Mouse (Mus musculus) cerebellum, adult 2 months (tissue): ENCODE measurements around the gene Lrmda.

Experiments used
- CTCF ChIP-seq: fragments of 200-500 bp; IDR thresholded peaks from 2 replicates; pipeline ENCODE4 v1.5.1; 2011; ENCODE audit warnings: low read depth, mild to moderate bottlenecking, control low read depth, low read length, moderate library complexity, borderline replicate concordance; ENCODE audit not compliant: insufficient read depth
- POLR2A ChIP-seq: fragments of 200-500 bp; IDR thresholded peaks from 2 replicates; pipeline ENCODE4 v1.6.1; 2011; ENCODE audit warnings: low read length, control low read depth, borderline replicate concordance; ENCODE audit not compliant: insufficient read depth

DNA sequence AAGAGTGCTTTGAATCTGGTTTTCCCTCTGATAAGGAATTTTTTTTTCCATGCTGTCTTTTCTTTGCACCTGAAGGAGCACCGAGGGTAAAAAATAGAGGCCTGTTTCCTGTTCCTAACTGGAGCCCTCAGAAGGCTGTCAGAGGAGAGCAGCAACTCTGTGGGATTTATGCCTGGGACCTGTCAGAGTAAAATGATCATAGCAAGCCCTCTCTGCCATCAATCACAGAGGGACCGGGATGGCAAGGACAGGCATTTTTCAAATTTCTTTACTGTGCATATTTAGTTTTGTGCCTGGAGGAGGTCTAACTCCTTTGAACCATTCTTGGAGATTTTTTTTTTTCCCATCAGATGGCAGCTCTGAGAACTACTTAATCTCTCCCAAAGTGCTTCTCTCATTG lies 739.7 kb downstream of the Lrmda start:
- no peak for TF ChIP-seq CTCF
- no peak for TF ChIP-seq POLR2A
